Mouse (Mus musculus) megakaryocyte, embryonic 14.5 days (primary cell): ENCODE results near the gene Zgrf1.

Experiments
- FLI1 ChIP-seq: IDR thresholded peaks from 2 replicates; pipeline ENCODE4 v1.6.1; 2012; ENCODE audit warnings: low read length, inconsistent platforms, mixed read lengths
- GATA1 ChIP-seq: IDR thresholded peaks from 3 replicates; pipeline ENCODE4 v1.6.1; 2012; ENCODE audit warnings: mixed read lengths, low read length, inconsistent platforms, borderline replicate concordance

DNA sequence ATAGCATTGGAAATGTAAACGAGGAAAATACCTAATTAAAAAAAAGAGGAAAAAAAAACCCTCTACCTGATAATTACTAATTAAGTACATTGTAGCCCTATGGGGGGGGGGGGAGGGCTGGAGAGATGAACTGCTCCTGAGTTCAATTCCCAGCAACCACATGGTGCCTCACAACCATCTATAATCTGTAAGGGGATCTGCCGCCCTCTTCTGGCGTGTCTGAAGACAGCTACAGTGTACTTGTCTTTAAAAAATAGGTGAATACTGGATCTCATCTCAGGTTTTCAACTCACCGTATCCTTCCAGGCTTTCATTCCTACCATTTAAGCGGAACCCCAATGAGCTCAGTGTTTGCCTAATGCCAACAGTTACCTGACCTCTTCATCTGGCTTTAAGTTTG lies 5.4 kb upstream of the Zgrf1 start:
- TF ChIP-seq FLI1, result no peak
- TF ChIP-seq GATA1, result no peak
